Mouse (Mus musculus) hindbrain, embryonic 12.5 days (tissue): ENCODE data around the gene 4930415O20Rik. TPM values are rescaled to one million over a fixed set of nuclear protein-coding genes. Genes with fewer than 3 reads are reported as not detected.
A peak's percentile ranks its signal among the peaks of the same experiment; 100 is the strongest.

Source experiments
- ATAC-seq: fragments of 200-750 bp; cut with Nextera tagmentation; 2 replicates; pipeline ENCODE4 v1.8.0; 2017; ENCODE audit warnings: moderate TSS enrichment; ENCODE audit not compliant: low FRiP score
- H3K27ac ChIP-seq: fragments of 300-500 bp; sonication (generic); 2 replicates; pipeline ENCODE4 v1.5.1; 2016; ENCODE audit warnings: mild to moderate bottlenecking
- H3K27me3 ChIP-seq: fragments of 300-500 bp; sonication (generic); 2 replicates; pipeline ENCODE4 v1.6.1; 2016; ENCODE audit warnings: mild to moderate bottlenecking
- H3K36me3 ChIP-seq: fragments of 300-500 bp; sonication (generic); 2 replicates; pipeline ENCODE4 v1.6.1; 2016; ENCODE audit warnings: mild to moderate bottlenecking
- H3K4me1 ChIP-seq: fragments of 300-500 bp; sonication (generic); 2 replicates; pipeline ENCODE4 v1.6.1; 2016
- H3K4me2 ChIP-seq: fragments of 300-500 bp; sonication (generic); replicated peaks from 2 replicates; pipeline ENCODE4 v1.6.1; 2016; ENCODE audit warnings: mild to moderate bottlenecking
- H3K4me3 ChIP-seq: fragments of 300-500 bp; sonication (generic); 2 replicates; pipeline ENCODE4 v1.5.1; 2016; ENCODE audit warnings: mild to moderate bottlenecking
- H3K9ac ChIP-seq: fragments of 300-500 bp; sonication (generic); 2 replicates; pipeline ENCODE4 v1.6.1; 2016; ENCODE audit warnings: mild to moderate bottlenecking, moderate library complexity
- H3K9me3 ChIP-seq: fragments of 300-500 bp; sonication (generic); replicated peaks from 2 replicates; pipeline ENCODE4 v1.6.1; 2016; ENCODE audit warnings: mild to moderate bottlenecking
- WGBS: fragments of 180-500 bp; shearing (Covaris S2); methylation state at CpG from one replicate; pipeline ENCODE4 v1.1.7; 2016; 5-methylcytosine and 5-hydroxymethylcytosine counted together
- polyA plus RNA-seq: library from polyadenylated mRNA; unstranded; fragments of >200 nt; fragmentation: Nextera tagmentation; extraction: Ambion mirVana; gene quantifications from 2 replicates; pipeline ENCODE4 v1.2.1, GENCODE M21; 2016

4930415O20Rik gene
- polyA plus RNA-seq, 1 experiment from 2014 or later, result 0.43 TPM

GRCm38 (mm10) chr15:98600036-98600709 is 29.4 kb downstream of the 4930415O20Rik start:
- Histone ChIP-seq H3K4me1 (peaks cover 19% of the 10 kb centered on the region), H3K36me3 (peaks cover 88% of the 10 kb centered on the region), H3K27me3 (no peaks in the 10 kb centered on the region), H3K4me2 (no peak overlapping the region), H3K4me3 (no peak overlapping the region), H3K9ac (no peak overlapping the region), H3K27ac (no peak overlapping the region), H3K9me3 (no peaks in the 10 kb centered on the region)
- no peak for ATAC-seq
- 82% methylated on average over 12 of the region's 12 CpGs for WGBS

- Histone ChIP-seq H3K36me3 (peaks cover 72% of the 10 kb centered on the region), H3K9ac (no peak overlapping the region), H3K4me1 (peaks cover 25% of the 10 kb centered on the region), H3K4me2 (0 out of 2 replicates have a peak overlapping the region, but pooled peaks have one; percentile 7), H3K27ac (no peak overlapping the region), H3K27me3 (no peaks in the 10 kb centered on the region), H3K9me3 (no peaks in the 10 kb centered on the region), H3K4me3 (no peak overlapping the region)
- ATAC-seq, result no peak
- 79% methylated on average over 7 of the region's 7 CpGs for WGBS
Measured at GRCm38 (mm10) chr15:98601832-98602190, 31.0 kb downstream of the 4930415O20Rik start.

- no peak overlapping the region for H3K9ac ChIP-seq
- H3K9me3 ChIP-seq, result no peaks in the 10 kb centered on the region
- H3K27me3 ChIP-seq, result no peaks in the 10 kb centered on the region
- no peak for ATAC-seq
- WGBS, result 58% methylated on average over 13 of the region's 13 CpGs
- H3K27ac ChIP-seq, result no peak overlapping the region
- no peak overlapping the region for H3K4me3 ChIP-seq
- peaks cover 67% of the 10 kb centered on the region for H3K36me3 ChIP-seq
- 0 out of 2 replicates have a peak overlapping the region, but pooled peaks have one; percentile 7 for H3K4me2 ChIP-seq
- H3K4me1 ChIP-seq, result peaks cover 31% of the 10 kb centered on the region
Measured at GRCm38 (mm10) chr15:98602191-98602881, 31.5 kb downstream of the 4930415O20Rik start.

GRCm38 (mm10) chr15:98602921-98603458 is 32.2 kb downstream of the 4930415O20Rik start:
- no peak for ATAC-seq
- Histone ChIP-seq H3K4me1 (peaks cover 37% of the 10 kb centered on the region), H3K27ac (no peak overlapping the region), H3K4me3 (no peak overlapping the region), H3K9me3 (no peaks in the 10 kb centered on the region), H3K36me3 (peaks cover 60% of the 10 kb centered on the region), H3K9ac (0 out of 2 replicates have a peak overlapping the region, but pooled peaks have one; percentile 2), H3K27me3 (no peaks in the 10 kb centered on the region), H3K4me2 (0 out of 2 replicates have a peak overlapping the region, but pooled peaks have one; percentile 11)
- 63% methylated on average over 4 of the region's 4 CpGs for WGBS

- Histone ChIP-seq H3K9ac (no peak overlapping the region), H3K27me3 (no peaks in the 10 kb centered on the region), H3K36me3 (peaks cover 49% of the 10 kb centered on the region), H3K4me1 (peaks cover 45% of the 10 kb centered on the region), H3K9me3 (no peaks in the 10 kb centered on the region), H3K27ac (no peak overlapping the region), H3K4me3 (no peak overlapping the region), H3K4me2 (no peak overlapping the region)
- no peak for ATAC-seq
- 95% methylated on average over 24 of the region's 24 CpGs for WGBS
Measured at GRCm38 (mm10) chr15:98604041-98604575, 33.3 kb downstream of the 4930415O20Rik start.

- Histone ChIP-seq H3K4me1 (peaks cover 44% of the 10 kb centered on the region), H3K9ac (no peak overlapping the region), H3K4me3 (no peak overlapping the region), H3K9me3 (no peaks in the 10 kb centered on the region), H3K27me3 (no peaks in the 10 kb centered on the region), H3K4me2 (no peak overlapping the region), H3K36me3 (peaks cover 31% of the 10 kb centered on the region), H3K27ac (no peak overlapping the region)
- ATAC-seq, result no peak
- WGBS, result 93% methylated on average over 12 of the region's 12 CpGs
Measured at GRCm38 (mm10) chr15:98606051-98606536, 35.3 kb downstream of the 4930415O20Rik start.

GRCm38 (mm10) chr15:98606739-98607138 is 35.9 kb downstream of the 4930415O20Rik start:
- Histone ChIP-seq H3K4me2 (peak overlapping the region; percentile 94; the same call in 1 of the 2 replicates), H3K36me3 (peaks cover 26% of the 10 kb centered on the region), H3K27ac (no peak overlapping the region), H3K4me3 (no peak overlapping the region), H3K9ac (no peak overlapping the region), H3K27me3 (no peaks in the 10 kb centered on the region), H3K4me1 (peaks cover 44% of the 10 kb centered on the region), H3K9me3 (no peaks in the 10 kb centered on the region)
- WGBS, result 65% methylated on average over 9 of the region's 9 CpGs
- ATAC-seq, result no peak

GRCm38 (mm10) chr15:98607557-98607956 is 36.8 kb downstream of the 4930415O20Rik start:
- peak overlapping the region; percentile 92; the same call in 1 of the 2 replicates for H3K9ac ChIP-seq
- peak overlapping the region; percentile 94 for H3K4me2 ChIP-seq
- no peaks in the 10 kb centered on the region for H3K27me3 ChIP-seq
- peaks cover 20% of the 10 kb centered on the region for H3K36me3 ChIP-seq
- H3K9me3 ChIP-seq, result no peaks in the 10 kb centered on the region
- no peak for ATAC-seq
- peak overlapping the region; percentile 18; the same call in 1 of the 2 replicates for H3K27ac ChIP-seq
- 31% methylated on average over 4 of the region's 4 CpGs for WGBS
- peak overlapping the region; percentile 81 for H3K4me3 ChIP-seq
- peaks cover 38% of the 10 kb centered on the region for H3K4me1 ChIP-seq

GRCm38 (mm10) chr15:98608058-98608783 is 37.4 kb downstream of the 4930415O20Rik start:
- H3K9ac ChIP-seq, result peak overlapping the region; percentile 92
- ATAC-seq, result no peak; the same call in 1 of the 2 replicates
- no peaks in the 10 kb centered on the region for H3K9me3 ChIP-seq
- H3K27ac ChIP-seq, result peak overlapping the region; percentile 88
- WGBS, result 13% methylated on average over 9 of the region's 10 CpGs
- peak overlapping the region; percentile 94 for H3K4me2 ChIP-seq
- no peaks in the 10 kb centered on the region for H3K27me3 ChIP-seq
- peaks cover 31% of the 10 kb centered on the region for H3K4me1 ChIP-seq
- peaks cover 14% of the 10 kb centered on the region for H3K36me3 ChIP-seq
- peak overlapping the region; percentile 81 for H3K4me3 ChIP-seq

GRCm38 (mm10) chr15:98608784-98609250 is 38.0 kb downstream of the 4930415O20Rik start:
- H3K4me2 ChIP-seq, result peak overlapping the region; percentile 94
- peaks cover 8% of the 10 kb centered on the region for H3K36me3 ChIP-seq
- peak overlapping the region; percentile 88 for H3K27ac ChIP-seq
- H3K4me1 ChIP-seq, result peaks cover 28% of the 10 kb centered on the region
- peak overlapping the region; percentile 92 for H3K9ac ChIP-seq
- WGBS, result 2% methylated on average over 7 of the region's 26 CpGs
- peak; percentile 44 for ATAC-seq
- H3K4me3 ChIP-seq, result peak overlapping the region; percentile 81
- no peaks in the 10 kb centered on the region for H3K9me3 ChIP-seq
- no peaks in the 10 kb centered on the region for H3K27me3 ChIP-seq

- H3K36me3 ChIP-seq, result peaks cover under 1% of the 10 kb centered on the region
- H3K4me3 ChIP-seq, result peak within 1 kb of the TSS; percentile 81
- peak within 1 kb of the TSS; percentile 92 for H3K9ac ChIP-seq
- H3K9me3 ChIP-seq, result no peaks in the 10 kb centered on the region
- H3K4me2 ChIP-seq, result peak within 1 kb of the TSS; percentile 94
- WGBS, result under 1% methylated on average over 55 of the region's 75 CpGs
- no peaks in the 10 kb centered on the region for H3K27me3 ChIP-seq
- ATAC-seq, result peak; percentile 84
- peaks cover 30% of the 10 kb centered on the region for H3K4me1 ChIP-seq
- peak within 1 kb of the TSS; percentile 88 for H3K27ac ChIP-seq
Measured at GRCm38 (mm10) chr15:98609331-98610130, 38.7 kb downstream of the 4930415O20Rik start, which contains the start of gene Adcy6. Adcy6 (minus strand) TSS chr15:98610076.
